Mouse (Mus musculus) skeletal muscle tissue, adult 2 months (tissue): ENCODE data around the gene B230118H07Rik.
"Not testable (repeated sequence)": the region's sequence is repeated elsewhere in the genome, so short reads cannot be mapped to it uniquely, and the experiment has no call there.

Source experiments
- DNase-seq: peaks from one replicate; pipeline ENCODE4 v3.0.0-alpha.2; 2012; ENCODE audit warnings: low read depth, low spot score

Gene B230118H07Rik

GRCm38 (mm10) chr2:101591356-101591755, 58.0 kb downstream of the B230118H07Rik start:
- no peak for DNase-seq

GRCm38 (mm10) chr2:101581418-101581817, 67.9 kb downstream of the B230118H07Rik start:
- no peak for DNase-seq

- no peak for DNase-seq
Measured at GRCm38 (mm10) chr2:101580977-101581376, 68.4 kb downstream of the B230118H07Rik start.

DNA sequence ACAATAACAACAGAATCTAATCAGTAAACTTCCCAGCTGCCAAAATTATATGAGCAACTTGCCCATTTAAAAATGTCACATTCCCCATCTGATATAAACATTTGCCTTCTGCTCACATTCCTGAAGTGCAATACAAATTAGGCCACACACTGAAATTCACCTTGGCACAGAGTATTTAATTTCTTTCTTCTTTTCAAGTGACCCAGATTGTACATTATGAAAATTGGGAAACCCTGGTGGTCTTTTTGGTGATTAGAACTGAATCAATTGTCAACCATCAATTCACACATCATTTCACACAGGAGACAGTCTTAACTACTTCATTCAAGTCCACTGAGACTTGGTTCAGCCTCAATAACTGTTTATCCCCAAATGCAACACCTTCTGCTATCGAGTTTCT, 68.9 kb downstream of the B230118H07Rik start:
- DNase-seq = no peak

- DNase-seq = no peak
Measured at GRCm38 (mm10) chr2:101580027-101580426, 69.3 kb downstream of the B230118H07Rik start.

DNA sequence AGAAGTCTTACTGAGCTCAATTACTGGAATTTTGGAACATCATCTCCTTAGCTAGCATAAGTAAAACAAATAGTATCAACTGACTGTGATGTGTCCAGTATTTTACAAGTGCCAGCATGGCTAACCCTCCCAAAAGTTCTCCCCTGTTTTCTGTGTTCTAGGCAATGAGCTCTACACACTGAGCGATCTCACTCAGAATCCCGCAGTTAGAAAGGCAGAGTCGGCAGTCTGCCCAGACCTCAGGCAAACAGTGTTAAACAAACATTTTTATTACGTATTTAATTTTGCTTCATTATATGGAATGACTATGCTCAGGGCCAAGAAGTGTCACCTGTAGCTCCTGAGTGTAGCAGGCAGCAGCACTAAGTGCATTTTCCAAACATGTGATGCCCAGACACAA, 72.1 kb downstream of the B230118H07Rik start:
- DNase-seq = no peak

GRCm38 (mm10) chr2:101569230-101569629, 80.1 kb downstream of the B230118H07Rik start:
- DNase-seq = no peak

- no peak for DNase-seq
Measured at GRCm38 (mm10) chr2:101567490-101567889, 81.8 kb downstream of the B230118H07Rik start.

GRCm38 (mm10) chr2:101563776-101564175, 85.6 kb downstream of the B230118H07Rik start:
- DNase-seq = no peak

DNA sequence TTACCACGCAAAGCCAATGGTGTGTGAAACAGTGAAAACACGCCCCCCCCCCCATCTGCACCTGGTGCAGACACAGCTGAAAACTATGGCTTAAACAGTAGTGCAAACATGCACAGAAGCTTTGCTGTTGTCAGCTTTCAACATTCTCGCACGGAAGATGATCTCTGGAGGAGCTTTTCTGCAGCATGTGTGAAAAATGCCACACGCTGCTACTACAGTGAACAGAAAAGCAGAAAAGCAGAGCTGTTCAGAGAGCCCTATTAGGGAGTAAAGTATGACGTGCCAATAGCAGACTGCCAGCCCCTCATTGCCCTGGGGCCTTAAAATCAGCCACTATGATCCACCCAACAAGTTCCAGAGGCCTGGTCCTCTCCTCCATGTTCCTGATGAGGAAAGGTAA, 86.1 kb downstream of the B230118H07Rik start:
- DNase-seq = no peak

GRCm38 (mm10) chr2:101559431-101559830, 89.9 kb downstream of the B230118H07Rik start:
- DNase-seq = no peak

DNA sequence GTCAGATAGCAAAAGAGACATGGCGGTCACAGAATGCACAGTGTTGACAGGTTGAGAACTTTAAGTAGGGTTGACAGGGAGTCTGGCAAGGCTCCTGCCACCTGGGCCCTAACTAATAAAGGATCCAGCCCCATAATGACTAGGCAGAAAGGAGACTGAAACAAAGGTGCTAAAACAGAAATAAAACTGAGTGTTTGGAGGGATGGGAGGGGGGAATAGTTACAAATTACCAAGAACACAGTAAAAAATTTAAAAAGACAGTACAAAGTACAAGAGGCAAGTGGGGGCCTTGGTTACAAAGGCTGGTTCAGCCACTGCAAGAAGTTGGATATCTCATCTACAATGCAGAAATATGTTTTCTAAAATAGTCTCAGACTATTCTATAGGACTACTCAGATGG, 93.4 kb downstream of the B230118H07Rik start:
- no peak for DNase-seq

- no peak for DNase-seq
Measured at GRCm38 (mm10) chr2:101553851-101554250, 95.5 kb downstream of the B230118H07Rik start.

DNA sequence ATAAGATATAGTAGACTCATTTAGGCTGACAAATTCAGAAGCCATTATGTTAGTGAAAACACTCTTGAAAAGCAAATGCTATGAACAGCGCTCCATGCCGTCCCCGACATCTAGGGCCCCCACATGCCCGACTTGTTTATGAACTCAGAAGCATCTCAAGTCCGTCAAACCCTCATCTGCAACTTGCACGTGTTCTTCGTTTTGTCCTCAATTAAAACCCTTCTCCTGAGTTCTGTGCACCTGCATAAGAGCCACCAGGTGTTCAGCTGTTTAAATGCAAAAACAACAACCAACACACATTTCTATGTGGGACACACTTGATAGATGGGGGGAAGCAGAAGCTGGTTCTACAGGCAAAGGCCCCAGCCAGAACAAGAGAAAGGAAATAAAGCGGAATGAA, 97.0 kb downstream of the B230118H07Rik start:
- no peak for DNase-seq

GRCm38 (mm10) chr2:101551026-101551719, 98.2 kb downstream of the B230118H07Rik start:
- no peak for DNase-seq

DNA sequence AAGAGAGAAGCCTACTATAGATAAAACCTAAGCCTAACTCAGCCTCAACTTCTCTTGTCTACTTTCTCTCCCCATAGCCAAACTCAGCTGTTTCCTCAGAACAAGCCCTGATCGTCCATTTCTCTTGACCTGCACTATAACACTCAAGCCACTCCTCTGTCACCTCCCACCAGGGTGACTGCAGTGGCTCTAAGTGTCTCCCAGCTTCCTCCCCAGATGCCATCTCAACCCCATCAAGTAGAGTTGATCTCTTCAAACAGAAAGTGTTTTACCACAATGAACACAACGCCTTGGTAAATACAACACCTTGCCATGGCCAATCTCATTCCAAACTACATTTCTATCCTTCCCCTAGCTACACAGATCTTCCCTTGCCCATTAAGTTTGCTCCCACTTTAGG, 99.2 kb downstream of the B230118H07Rik start:
- DNase-seq = no peak

DNA sequence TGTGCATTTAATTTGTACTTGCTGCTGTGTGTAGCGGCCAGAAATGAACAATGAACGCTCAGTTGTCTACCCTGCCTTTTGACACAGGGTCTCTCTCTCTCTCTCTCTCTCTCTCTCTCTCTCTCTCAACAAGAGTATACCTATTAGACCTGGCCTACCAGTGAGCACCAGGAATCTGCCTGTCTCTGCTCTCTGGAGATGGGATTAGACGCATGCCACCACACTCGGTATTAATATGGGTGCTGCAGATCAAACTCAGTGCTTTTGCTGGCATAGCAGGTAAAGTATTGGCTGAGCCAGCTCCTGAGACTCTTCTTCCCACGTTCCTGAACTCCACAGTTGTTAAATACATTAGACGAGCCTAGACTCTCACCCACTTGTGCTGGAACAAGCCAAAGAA, 100.5 kb downstream of the B230118H07Rik start:
- no peak for DNase-seq

GRCm38 (mm10) chr2:101545593-101545992, 103.7 kb downstream of the B230118H07Rik start:
- DNase-seq = no peak

- no peak for DNase-seq
Measured at GRCm38 (mm10) chr2:101543704-101544417, 105.5 kb downstream of the B230118H07Rik start.

DNA sequence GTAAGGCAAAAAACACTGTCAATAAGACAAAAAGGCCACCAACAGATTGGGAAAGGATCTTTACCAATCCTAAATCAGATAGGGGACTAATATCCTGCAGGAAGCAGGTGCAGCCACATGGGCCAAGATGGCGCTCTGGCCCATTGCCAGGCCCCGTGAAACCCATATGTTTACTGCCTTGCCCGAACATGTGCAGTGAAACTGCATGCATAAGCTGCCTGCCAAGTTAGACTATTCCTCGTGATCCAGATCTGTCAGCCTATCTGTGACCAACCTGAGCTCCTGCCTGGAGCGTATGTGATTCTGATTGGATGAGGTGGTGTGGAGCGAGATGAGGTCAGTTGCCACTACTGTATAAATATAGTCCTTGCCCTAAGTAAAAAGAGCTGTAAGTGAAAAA, 112.4 kb downstream of the B230118H07Rik start:
- not testable (repeated sequence) for DNase-seq

DNA sequence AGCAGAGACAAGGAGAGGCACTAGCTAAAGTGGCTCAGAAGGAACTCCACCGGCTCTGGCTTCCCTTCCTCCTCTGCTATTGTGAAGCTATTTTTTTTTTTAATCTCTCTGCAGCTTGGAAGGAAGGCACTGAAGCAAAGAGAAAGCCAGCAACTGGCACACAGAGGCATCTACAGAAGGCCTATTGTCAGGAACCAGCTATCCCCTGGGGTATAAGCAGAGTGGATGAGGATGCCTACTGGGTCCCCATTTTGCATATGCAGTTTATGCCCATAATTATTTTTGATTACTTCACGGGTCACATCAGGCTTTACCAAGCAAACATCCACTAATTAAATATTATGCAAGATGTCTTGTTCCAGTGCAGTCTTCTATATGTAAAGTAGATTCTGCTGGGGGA, 115.6 kb downstream of the B230118H07Rik start:
- no peak for DNase-seq

- DNase-seq = no peak
Measured at GRCm38 (mm10) chr2:101525503-101526381, 123.6 kb downstream of the B230118H07Rik start.
